Mouse (Mus musculus): ENCODE measurements around the gene Tekt1. TPM values are rescaled to one million over a fixed set of nuclear protein-coding genes. Genes with fewer than 3 reads are reported as not detected.
A peak's percentile ranks its signal among the peaks of the same experiment; 100 is the strongest.

The Tekt1 gene
- total RNA-seq, 2 experiments from 2014 or later: 1.5 to 2.2 TPM

GRCm38 (mm10) chr11:72391181-72391580 lies 28.9 kb upstream of the Tekt1 start:
- DNase-seq (ENCODE audit: low spot score in 2 of 2): no peak

- DNase-seq (ENCODE audit: low spot score in 2 of 2): no peak
Observed at GRCm38 (mm10) chr11:72389407-72390142, 27.3 kb upstream of the Tekt1 start.

- DNase-seq (ENCODE audit: low spot score in 2 of 2): no peak
Observed at GRCm38 (mm10) chr11:72388113-72388529, 25.9 kb upstream of the Tekt1 start.

GRCm38 (mm10) chr11:72379351-72379750 lies 17.1 kb upstream of the Tekt1 start:
- no peak for DNase-seq (ENCODE audit: low spot score in 2 of 2)

- no peak for DNase-seq (ENCODE audit: low spot score in 2 of 2)
Observed at GRCm38 (mm10) chr11:72378222-72378621, 16.0 kb upstream of the Tekt1 start.

- DNase-seq (ENCODE audit: low spot score in 2 of 2): no peak
Observed at GRCm38 (mm10) chr11:72376562-72376961, 14.3 kb upstream of the Tekt1 start.

- DNase-seq (ENCODE audit: low spot score in 2 of 2): no peak
Observed at GRCm38 (mm10) chr11:72369904-72370672, 7.8 kb upstream of the Tekt1 start.

GRCm38 (mm10) chr11:72367934-72368674 lies 5.9 kb upstream of the Tekt1 start:
- no peak for DNase-seq (ENCODE audit: low spot score in 2 of 2)

- DNase-seq (ENCODE audit: low spot score in 2 of 2): no peak
Observed at GRCm38 (mm10) chr11:72366126-72366525, 3.9 kb upstream of the Tekt1 start.

GRCm38 (mm10) chr11:72364526-72364925 lies 2.3 kb upstream of the Tekt1 start:
- DNase-seq (ENCODE audit: low spot score in 2 of 2): no peak

GRCm38 (mm10) chr11:72363523-72364240 lies 1.4 kb upstream of the Tekt1 start:
- DNase-seq (ENCODE audit: low spot score in 2 of 2): no peak

- peak in 1 of 2 experiments; percentile 59 for DNase-seq (ENCODE audit: low spot score in 2 of 2)
Observed at GRCm38 (mm10) chr11:72361385-72362346, 576 bp downstream of the Tekt1 start.

- DNase-seq (ENCODE audit: low spot score in 2 of 2): peak; percentile 65 to 79
Observed at GRCm38 (mm10) chr11:72354971-72355728, 7.1 kb downstream of the Tekt1 start.

GRCm38 (mm10) chr11:72353186-72353585 lies 9.1 kb downstream of the Tekt1 start:
- no peak for DNase-seq (ENCODE audit: low spot score in 2 of 2)

GRCm38 (mm10) chr11:72352272-72352671 lies 10.0 kb downstream of the Tekt1 start:
- DNase-seq (ENCODE audit: low spot score in 2 of 2): no peak

GRCm38 (mm10) chr11:72349652-72350051 lies 12.6 kb downstream of the Tekt1 start:
- DNase-seq (ENCODE audit: low spot score in 2 of 2): no peak

- DNase-seq (ENCODE audit: low spot score in 2 of 2): no peak
Observed at GRCm38 (mm10) chr11:72349016-72349415, 13.2 kb downstream of the Tekt1 start.

GRCm38 (mm10) chr11:72348563-72348962 lies 13.7 kb downstream of the Tekt1 start:
- DNase-seq (ENCODE audit: low spot score in 2 of 2): no peak

GRCm38 (mm10) chr11:72344486-72344885 lies 17.8 kb downstream of the Tekt1 start:
- DNase-seq (ENCODE audit: low spot score in 2 of 2): no peak
